Mouse (Mus musculus): Measurements from ENCODE around the gene Fam184a.
"Not testable (repeated sequence)": the region's sequence is repeated elsewhere in the genome, so short reads cannot be mapped to it uniquely, and the experiment has no call there.

The Fam184a gene

DNA sequence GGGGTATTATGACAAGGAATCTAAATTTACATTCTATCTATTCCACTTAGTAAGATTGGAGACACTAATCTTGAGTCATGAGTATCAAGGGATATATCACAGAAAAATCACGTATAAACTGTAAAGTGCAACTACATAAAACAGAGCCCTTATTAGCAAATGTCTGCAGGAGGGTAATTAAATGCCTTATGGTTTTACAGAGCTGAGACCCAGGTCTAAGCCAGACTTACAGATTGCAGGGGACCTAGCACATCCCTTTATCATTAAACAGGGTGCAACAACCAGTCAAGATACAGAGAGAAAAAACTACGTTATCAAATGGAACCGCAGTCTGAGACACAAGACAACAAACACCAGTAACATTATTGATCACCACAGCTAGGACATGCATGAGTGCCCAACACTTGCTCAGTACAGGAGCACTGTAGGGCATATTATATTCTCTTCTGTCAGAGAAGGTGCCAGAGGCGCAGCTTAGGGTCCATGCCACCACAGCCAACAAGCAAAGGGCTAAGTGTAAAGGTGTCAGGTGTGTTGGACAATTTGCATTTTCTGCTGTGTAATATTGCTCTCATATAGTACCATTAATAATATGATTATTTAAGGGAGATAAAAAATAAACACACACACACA is 61.9 kb downstream of the Fam184a start:
- no peak for DNase-seq (ENCODE audit: low spot score)

GRCm38 (mm10) chr10:53688533-53688932 is 62.4 kb downstream of the Fam184a start:
- DNase-seq (ENCODE audit: low spot score), result no peak

- no peak for DNase-seq (ENCODE audit: low spot score)
These were observed 63.0 kb downstream of the Fam184a start for GRCm38 (mm10) chr10:53687888-53688287.

DNA sequence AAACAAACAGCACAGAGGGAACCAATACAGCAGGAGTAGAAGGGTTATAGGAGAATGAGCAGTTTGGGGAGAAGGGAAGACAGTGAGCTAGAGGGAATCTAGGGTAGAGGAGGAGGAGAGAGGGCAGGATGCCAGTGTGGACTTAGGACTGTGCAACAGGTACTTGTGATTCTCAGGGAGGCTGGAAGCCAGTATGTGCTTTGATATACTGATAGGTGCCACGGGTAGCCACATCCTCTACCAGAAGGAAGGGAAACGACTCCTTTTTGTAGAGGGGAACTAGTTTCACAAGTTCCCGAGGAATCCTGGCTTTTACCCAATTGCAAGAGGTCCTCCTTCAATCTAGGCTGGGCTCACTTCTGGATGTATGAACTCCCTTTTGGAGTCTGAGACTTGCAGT is 65.1 kb downstream of the Fam184a start:
- DNase-seq (ENCODE audit: low spot score), result no peak

DNA sequence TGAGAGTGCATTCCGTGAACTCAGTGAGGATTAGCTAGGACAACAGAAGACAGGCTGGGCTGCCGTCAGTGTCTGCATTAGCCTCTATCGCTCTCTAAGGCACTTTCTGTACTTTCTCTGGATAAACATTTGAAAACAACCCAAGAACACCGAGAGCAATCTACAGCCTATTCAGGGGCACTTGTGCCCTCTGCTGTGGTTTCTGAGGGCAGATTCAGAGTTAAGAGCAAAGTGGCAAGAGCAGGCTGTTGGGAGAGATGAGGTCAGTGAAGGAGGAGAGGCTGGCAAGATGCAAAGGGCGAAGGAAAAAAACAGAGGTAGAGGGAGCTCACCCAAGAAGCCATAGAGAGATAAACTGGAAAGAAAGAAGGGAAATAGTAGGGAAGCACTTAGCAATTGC is 67.7 kb downstream of the Fam184a start:
- DNase-seq (ENCODE audit: low spot score), result peak; percentile 45

DNA sequence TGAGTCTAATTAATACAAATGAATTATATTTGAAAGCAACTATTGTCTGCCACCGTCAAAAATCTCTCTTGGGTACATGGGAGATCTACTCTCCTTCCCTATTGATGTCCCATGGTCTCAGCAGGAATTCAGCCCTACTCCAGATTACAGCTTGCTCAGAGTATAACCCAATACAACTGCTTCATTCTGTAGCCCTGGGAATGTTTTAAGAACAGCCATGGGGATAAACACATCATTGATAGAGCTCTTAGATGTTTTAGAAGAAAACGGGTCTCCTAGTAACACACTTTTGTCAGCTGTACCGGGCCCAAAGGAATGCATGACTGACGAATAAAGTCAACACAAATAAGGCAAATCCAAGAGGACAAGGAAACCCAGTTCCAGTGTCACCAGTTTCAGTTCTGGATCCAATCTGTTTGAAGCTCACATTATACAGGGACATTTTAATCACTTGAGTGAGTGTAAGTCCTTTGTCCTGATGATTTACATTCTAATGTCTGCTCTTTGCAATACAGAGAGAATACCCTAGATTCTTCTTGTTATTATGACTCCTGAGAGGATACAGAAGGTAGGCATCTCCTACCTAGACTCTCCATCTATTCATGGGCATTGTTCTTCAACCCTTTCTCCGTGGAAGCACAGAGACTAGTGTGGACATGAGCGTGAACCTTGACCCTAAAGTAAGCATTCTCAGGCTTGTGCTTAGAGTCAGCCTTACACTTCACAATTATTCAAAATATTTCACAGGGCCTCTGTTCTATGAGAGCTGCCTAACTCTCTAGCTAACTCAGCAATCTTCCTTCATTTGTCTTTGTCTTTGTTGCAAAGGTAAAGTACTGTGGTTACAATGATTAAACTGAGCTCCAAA is 71.0 kb downstream of the Fam184a start:
- DNase-seq (ENCODE audit: low spot score), result no peak

DNA sequence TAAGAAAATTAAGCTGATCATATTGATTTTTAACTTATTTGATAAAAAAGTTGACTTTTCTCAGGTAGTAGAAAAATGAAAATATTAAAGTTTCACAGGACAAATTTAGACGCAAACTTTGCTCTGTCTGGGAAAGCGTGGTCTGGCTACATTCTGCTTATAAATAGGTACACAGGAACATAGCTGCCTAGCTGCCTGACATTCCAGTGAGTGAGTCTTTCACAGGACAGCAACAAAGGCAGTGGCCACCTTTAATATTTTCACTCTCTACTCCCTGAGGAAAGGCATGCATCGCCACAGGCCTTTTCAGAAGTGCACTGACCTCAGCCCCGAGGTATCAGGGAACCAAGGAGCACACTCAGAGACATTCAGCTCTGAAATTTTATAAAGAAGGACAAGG is 89.1 kb downstream of the Fam184a start:
- DNase-seq (ENCODE audit: low spot score), result no peak

GRCm38 (mm10) chr10:53654239-53654638 is 96.7 kb downstream of the Fam184a start:
- DNase-seq (ENCODE audit: low spot score), result not testable (repeated sequence)

GRCm38 (mm10) chr10:53650683-53651082 is 100.2 kb downstream of the Fam184a start:
- no peak for DNase-seq (ENCODE audit: low spot score)

- no peak for DNase-seq (ENCODE audit: low spot score)
These were observed 109.4 kb downstream of the Fam184a start for GRCm38 (mm10) chr10:53641507-53641906.

DNA sequence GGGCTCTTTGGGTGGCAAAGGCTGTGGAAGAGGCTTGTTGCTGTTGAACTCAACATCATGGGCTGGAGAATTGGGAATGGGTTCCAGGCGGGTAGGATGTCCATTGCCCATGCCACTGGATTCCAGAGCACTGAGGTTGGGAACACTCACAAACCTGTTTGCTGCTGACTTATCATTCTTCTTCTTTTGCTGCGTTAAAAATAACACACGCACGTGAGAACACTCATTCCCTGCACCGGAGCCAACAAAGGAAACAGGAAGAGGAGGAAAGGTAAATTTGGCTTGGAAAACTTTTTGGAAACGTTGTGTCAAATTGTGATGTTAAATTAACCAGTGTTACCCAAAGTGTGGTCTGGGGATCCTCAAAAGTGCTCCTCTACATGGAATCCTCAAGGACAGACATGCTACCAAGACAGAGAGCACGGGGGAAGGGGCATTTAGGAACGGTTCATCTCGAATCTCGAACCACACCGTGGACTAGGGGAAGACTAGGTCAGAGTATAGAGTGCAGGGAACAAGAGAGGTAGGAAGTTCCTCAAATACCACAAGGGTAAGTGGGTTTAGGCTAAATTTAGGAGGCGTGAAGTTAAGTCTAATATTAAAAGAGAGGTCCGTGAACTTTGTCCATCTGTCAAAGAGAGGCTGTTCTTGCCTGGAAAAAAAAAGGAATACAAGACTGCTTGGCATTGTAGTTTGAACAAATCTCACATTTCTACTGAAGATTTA is 115.5 kb downstream of the Fam184a start:
- no peak for DNase-seq (ENCODE audit: low spot score)

- no peak for DNase-seq (ENCODE audit: low spot score)
These were observed 116.8 kb downstream of the Fam184a start for GRCm38 (mm10) chr10:53634160-53634559.

- not testable (repeated sequence) for DNase-seq (ENCODE audit: low spot score)
These were observed 120.6 kb downstream of the Fam184a start, which contains the start of gene Mcm9 for GRCm38 (mm10) chr10:53630339-53630738. TSS of gene Mcm9 (minus strand) at chr10:53630439.

DNA sequence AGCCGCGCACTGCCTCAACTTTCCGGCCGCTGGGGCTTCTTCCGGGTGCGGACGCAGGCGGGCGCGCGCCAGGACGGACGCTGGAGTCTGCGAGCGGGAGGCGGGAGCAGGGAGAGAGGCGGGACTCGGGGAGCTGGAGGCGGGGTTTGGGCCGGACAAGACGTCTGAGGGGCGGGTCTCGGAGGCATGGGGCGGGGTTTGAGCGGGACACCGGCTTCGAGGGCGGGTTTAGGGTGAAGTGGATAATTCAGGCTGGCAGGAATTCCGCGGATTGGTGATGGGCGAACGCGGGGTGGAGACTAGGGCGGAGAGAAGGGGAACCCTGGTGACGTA is 121.0 kb downstream of the Fam184a start:
- DNase-seq (ENCODE audit: low spot score), result peak; percentile 96

DNA sequence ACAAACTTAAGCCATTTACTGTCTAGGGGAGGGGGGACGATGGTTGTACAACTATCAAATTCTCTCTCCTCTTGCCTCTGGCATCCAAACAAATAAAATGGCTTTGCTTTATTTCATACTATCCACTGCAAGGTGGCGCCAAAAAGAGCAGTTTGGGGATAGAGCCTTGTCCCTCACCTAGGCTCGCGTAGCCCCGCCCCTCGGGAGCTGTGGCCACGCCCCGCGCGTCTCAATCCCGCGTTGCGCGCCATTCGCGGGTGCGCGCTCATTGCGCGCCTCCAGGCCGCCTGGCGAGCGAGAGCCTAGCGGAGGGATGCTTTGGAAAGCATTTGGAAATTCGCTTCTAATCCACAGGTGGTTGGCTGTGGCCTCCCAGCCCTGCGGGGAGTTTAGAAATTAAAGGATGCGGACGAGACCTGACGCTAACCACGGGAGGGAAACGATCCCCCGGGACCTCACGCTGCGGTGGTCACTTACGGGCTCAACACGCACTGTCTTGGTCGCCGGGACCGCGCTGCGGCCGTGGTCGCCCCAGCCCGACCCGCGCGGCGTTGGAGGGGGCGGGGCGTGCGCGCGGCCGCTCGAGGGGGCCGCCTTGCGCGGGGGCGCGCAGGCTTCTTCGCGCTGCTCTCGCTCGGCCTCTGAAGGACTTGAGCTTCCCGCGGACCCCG is 121.5 kb downstream of the Fam184a start:
- peak; percentile 84 for DNase-seq (ENCODE audit: low spot score)

GRCm38 (mm10) chr10:53615850-53616616 is 134.9 kb downstream of the Fam184a start:
- DNase-seq (ENCODE audit: low spot score), result no peak

GRCm38 (mm10) chr10:53613955-53614354 is 137.0 kb downstream of the Fam184a start:
- DNase-seq (ENCODE audit: low spot score), result no peak

DNA sequence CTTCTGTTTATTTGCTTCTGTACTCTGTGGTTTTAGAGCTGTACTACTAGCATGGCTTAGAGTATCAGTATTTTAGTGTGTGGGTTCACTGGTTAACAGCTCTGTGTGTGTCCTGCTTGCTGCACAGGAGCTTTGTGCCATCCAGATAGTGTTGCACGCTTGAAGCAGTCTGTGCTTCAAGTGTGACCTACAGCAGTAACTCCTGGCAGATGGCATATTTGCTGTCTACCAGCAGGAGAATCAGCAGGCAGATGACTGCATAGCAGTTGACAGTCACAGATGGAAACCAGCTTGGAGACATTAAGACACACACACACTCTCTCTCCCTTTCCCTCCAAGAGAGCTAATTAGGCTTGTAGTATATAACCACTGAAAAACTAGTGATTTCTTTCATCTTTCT is 138.8 kb downstream of the Fam184a start:
- no peak for DNase-seq (ENCODE audit: low spot score)

- no peak for DNase-seq (ENCODE audit: low spot score)
These were observed 142.6 kb downstream of the Fam184a start for GRCm38 (mm10) chr10:53608274-53608673.

DNA sequence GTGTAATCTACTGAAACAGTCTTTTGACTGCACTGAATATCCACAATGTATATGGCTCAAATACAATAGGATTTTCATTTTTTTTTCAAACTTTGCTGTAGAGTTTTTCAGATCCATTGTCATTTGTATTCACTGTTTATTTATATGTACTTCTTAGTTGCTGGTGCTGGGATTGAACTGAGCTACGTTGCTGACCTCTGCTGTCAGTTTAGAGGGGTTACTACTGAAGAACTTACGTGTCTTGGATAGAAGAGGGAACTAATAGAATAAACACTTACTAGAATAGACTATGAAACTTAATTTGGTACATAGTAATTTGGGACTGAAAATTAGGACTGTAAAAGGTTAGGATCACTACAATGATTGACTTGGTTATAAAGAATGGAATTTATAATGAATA is 145.6 kb downstream of the Fam184a start:
- no peak for DNase-seq (ENCODE audit: low spot score)

GRCm38 (mm10) chr10:53598821-53599220 is 152.1 kb downstream of the Fam184a start:
- no peak for DNase-seq (ENCODE audit: low spot score)

Measured in ovary, adult 18-20 months (tissue).